Mouse (Mus musculus) liver, postnatal 0 days (tissue): Measurements from ENCODE around the gene Mid2.

Source experiments
- CTCF ChIP-seq: sonication (generic); IDR thresholded peaks from 2 replicates; pipeline ENCODE4 v1.5.1; 2016; ENCODE audit warnings: antibody characterized with exemption, low read depth
- EP300 ChIP-seq: IDR thresholded peaks from 2 replicates; pipeline ENCODE4 v1.6.1; 2016; ENCODE audit warnings: antibody characterized with exemption, low read depth, mild to moderate bottlenecking

DNA sequence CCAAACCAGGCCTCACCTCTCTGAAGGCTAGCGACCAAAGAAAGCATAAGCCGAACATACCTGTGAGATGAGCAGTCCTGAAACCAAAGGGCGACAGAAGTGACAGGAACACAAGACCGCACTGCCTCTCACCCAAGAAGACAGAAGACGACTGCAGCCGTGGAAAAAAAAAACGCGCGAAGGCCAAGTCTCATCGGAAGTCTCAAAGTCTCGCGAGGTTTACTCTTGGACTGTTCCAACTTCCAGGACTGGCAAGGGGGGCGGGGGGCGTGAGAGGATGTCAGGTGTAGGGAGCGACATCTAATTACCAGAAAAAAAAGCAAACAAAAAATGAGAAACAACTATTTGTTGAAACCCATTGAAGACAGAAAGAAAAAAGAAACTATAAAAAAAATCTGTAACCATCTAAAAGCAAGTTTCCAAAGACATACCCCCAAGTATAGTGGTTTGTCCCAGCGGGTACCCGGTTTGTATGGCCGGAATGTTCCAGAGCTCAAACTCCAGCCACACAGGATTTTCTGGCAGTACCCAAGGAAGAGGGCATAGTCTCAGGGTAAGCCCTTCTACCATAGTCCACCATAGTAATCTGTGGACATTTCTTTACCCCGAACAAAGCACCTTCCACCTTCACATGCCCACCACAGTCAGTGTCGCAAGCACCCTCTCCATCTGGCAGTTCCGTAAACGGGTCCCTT lies 149.1 kb downstream of the Mid2 start, which contains the start of gene Tex13b:
- TF ChIP-seq CTCF: no peak
- no peak for TF ChIP-seq EP300
